Mouse (Mus musculus) ES-E14 (cell line): Measurements from ENCODE around the gene Dph3.

Experiments used
- CHD2 ChIP-seq: IDR thresholded peaks from 2 replicates; pipeline ENCODE4 v1.6.1; 2014; ENCODE audit warnings: mild to moderate bottlenecking, low read depth, low read length, inconsistent platforms
- ZNF384 ChIP-seq: IDR thresholded peaks from 2 replicates; pipeline ENCODE4 v1.6.1; 2012; ENCODE audit warnings: low read depth, low read length, inconsistent platforms

- TF ChIP-seq ZNF384: no peak
- TF ChIP-seq CHD2: no peak
Observed at GRCm38 (mm10) chr14:32098951-32099350, 13.4 kb upstream of the Dph3 start.
